Mouse (Mus musculus) heart, adult 2 months (tissue): Measurements from ENCODE around the gene Ctnna2. TPM values are rescaled to one million over a fixed set of nuclear protein-coding genes. Genes with fewer than 3 reads are reported as not detected.

ENCODE experiments used
- DNase-seq, 2 experiments: peaks; one replicate each; pipeline ENCODE4 v3.0.0; 2021
- H3K27ac ChIP-seq: fragments of 200-600 bp; 2 replicates; pipeline ENCODE4 v1.8.1; 2022
- H3K27me3 ChIP-seq: fragments of 200-500 bp; 2 replicates; pipeline ENCODE4 v1.6.1; 2012; ENCODE audit warnings: mild to moderate bottlenecking, low read length, inconsistent platforms, mixed read lengths; ENCODE audit not compliant: control insufficient read depth, insufficient read depth
- H3K36me3 ChIP-seq: fragments of 200-500 bp; 2 replicates; pipeline ENCODE4 v1.6.1; 2012; ENCODE audit warnings: low read length, inconsistent platforms; ENCODE audit not compliant: control insufficient read depth, insufficient read depth
- H3K4me1 ChIP-seq: fragments of 200-500 bp; 2 replicates; pipeline ENCODE4 v1.6.1; 2011; ENCODE audit warnings: low read length; ENCODE audit not compliant: control insufficient read depth, insufficient read depth
- H3K4me3 ChIP-seq: fragments of 200-600 bp; 2 replicates; pipeline ENCODE4 v1.8.1; 2022
- H3K79me2 ChIP-seq: fragments of 200-500 bp; replicated peaks from 2 replicates; pipeline ENCODE4 v1.6.1; 2012; ENCODE audit warnings: mild to moderate bottlenecking, inconsistent platforms, low read length, moderate library complexity, mixed read lengths; ENCODE audit not compliant: control insufficient read depth, insufficient read depth
- H3K9ac ChIP-seq: fragments of 200-500 bp; 2 replicates; pipeline ENCODE4 v1.6.1; 2012; ENCODE audit warnings: low read depth, mild to moderate bottlenecking, control low read depth, inconsistent platforms, low read length, mixed read lengths
- CTCF ChIP-seq: fragments of 200-600 bp; IDR thresholded peaks from 2 replicates; pipeline ENCODE4 v1.8.1; 2022; ENCODE audit warnings: antibody characterized with exemption, mild to moderate bottlenecking, moderate library complexity
- EP300 ChIP-seq: fragments of 200-500 bp; IDR thresholded peaks from 2 replicates; pipeline ENCODE4 v1.6.1; 2011; ENCODE audit warnings: low read depth, low read length, control low read depth; ENCODE audit not compliant: insufficient read depth
- POLR2A ChIP-seq: fragments of 200-500 bp; IDR thresholded peaks from 2 replicates; pipeline ENCODE4 v1.6.1; 2011; ENCODE audit warnings: mild to moderate bottlenecking, low read depth, low read length, control low read depth; ENCODE audit not compliant: insufficient read depth
- WGBS: fragments of 180-500 bp; shearing (Covaris S2); methylation state at CpG from one replicate; pipeline ENCODE4 v1.1.7; 2018; 5-methylcytosine and 5-hydroxymethylcytosine counted together
- intact Hi-C: fragments of 180-260 bp; cut with DNase I; formaldehyde crosslinking; loops from one replicate; pipeline ENCODE4 v1.15.1; 2025
- polyA plus RNA-seq: library from polyadenylated mRNA; depleted of rRNA; stranded (reverse); fragments of >200 nt; gene quantifications from 2 replicates; pipeline ENCODE4 v1.2.3, GENCODE M21; 2012
- total RNA-seq, 2 experiments: library from RNA; stranded (reverse); gene quantifications; 2 replicates each; pipeline ENCODE4 v1.2.3; 2021

The Ctnna2 gene
- total and polyA plus RNA-seq, 3 experiments, result 0.06 TPM; not detected in 2

DNA sequence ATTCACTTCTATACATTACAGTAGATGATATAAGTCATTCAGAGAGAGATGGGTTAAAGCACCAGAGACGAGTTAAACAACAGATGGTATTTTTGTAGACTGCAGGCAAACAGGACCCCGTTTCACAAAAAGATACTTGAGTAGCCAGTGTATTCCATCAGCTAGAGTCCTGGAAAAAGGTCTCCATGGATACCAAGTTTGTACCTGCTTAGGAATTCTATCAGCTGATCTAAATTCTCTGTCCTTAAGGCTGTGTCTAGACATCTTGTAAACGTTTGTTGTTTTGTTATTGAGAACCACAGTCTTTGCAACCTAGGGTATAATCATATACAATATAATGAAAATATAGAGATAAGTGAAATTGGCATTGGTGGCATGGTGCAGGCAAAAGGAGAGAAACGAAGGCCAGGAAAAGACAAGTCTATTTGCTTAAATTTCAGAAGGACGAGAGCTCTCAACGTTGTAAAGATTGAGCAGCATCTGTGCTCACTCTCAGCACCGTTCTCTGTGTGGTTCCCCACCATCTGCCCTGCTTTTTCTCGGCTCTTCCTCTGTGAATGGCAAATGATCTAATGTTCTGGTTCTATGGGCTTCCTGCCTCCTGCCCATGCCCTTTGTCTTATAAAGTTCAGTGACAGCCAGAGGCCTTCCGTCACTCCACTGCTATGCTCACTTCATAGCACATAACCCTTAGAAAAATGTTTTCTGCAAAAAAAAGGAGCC, 621.6 kb downstream of the Ctnna2 start:
- Histone ChIP-seq H3K79me2 (no peaks in the 10 kb centered on the region), H3K27me3 (no peaks in the 10 kb centered on the region), H3K4me3 (no peak overlapping the region), H3K9ac (no peak overlapping the region), H3K36me3 (no peaks in the 10 kb centered on the region), H3K27ac (no peak overlapping the region), H3K4me1 (no peaks in the 10 kb centered on the region)
- WGBS, result 65% methylated on average over 9 of the region's 9 CpGs
- intact Hi-C loops, result no loop called here
- TF ChIP-seq EP300 (no peak), POLR2A (no peak)
- DNase-seq, result no peak

DNA sequence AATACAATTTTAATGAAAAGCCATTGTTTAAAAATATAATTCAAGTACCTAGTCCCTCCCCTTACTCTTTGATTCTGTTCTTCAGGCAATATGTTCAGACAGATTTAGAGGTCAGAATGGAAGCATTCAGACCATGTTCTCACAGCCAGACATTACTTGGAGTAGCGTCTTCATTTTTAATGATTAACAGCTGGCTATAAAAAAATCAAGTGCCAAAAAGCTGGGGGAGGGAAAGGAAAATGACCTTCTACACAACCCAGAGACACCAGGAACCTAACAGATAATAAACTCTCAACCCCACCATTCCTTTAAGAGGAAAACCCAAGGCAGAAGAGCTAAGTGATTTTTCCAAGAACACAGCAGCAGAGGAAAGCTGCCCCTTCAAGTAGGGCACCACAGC, 624.7 kb downstream of the Ctnna2 start:
- Histone ChIP-seq H3K36me3 (no peaks in the 10 kb centered on the region), H3K27me3 (no peaks in the 10 kb centered on the region), H3K27ac (no peak overlapping the region), H3K79me2 (no peaks in the 10 kb centered on the region), H3K4me3 (no peak overlapping the region), H3K9ac (no peak overlapping the region), H3K4me1 (no peaks in the 10 kb centered on the region)
- WGBS, result 57% methylated on average over 1 of the region's 1 CpGs
- no peak for DNase-seq
- intact Hi-C loops, result no loop called here
- no peak for TF ChIP-seq EP300
- no peak for TF ChIP-seq CTCF
- TF ChIP-seq POLR2A, result no peak

GRCm38 (mm10) chr6:77343781-77344180, 635.7 kb downstream of the Ctnna2 start:
- Histone ChIP-seq H3K9ac (no peak overlapping the region), H3K36me3 (no peaks in the 10 kb centered on the region), H3K27ac (no peak overlapping the region), H3K79me2 (no peaks in the 10 kb centered on the region), H3K27me3 (no peaks in the 10 kb centered on the region), H3K4me3 (no peak overlapping the region), H3K4me1 (no peaks in the 10 kb centered on the region)
- no peak for DNase-seq
- TF ChIP-seq CTCF, result no peak
- no peak for TF ChIP-seq POLR2A
- TF ChIP-seq EP300, result no peak
- intact Hi-C loops, result no loop called here

DNA sequence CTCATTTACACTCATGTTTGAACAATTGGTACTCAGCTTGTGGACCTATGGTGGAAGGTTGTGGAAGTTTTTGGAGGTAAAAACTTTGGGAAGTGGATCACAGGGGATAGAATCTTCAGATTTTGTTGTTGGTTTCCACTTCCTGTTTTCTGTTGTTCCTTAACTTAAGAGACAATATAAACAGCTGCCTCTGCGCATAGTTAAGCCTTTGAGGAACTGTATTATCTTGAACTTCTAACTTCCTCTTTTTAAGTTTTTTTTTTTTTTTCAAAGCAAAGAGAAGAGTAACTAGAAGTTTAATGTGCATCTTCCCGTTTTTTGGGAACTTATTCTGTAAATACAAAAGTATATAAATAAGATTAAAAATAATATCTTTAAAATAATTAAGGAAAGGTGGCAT, 644.0 kb downstream of the Ctnna2 start:
- H3K9ac ChIP-seq, result no peak overlapping the region
- no peak for DNase-seq
- intact Hi-C loops, result no loop called here
- H3K4me3 ChIP-seq, result no peak overlapping the region
- WGBS, result 50% methylated on average over 2 of the region's 2 CpGs
- H3K36me3 ChIP-seq, result no peaks in the 10 kb centered on the region
- no peak for TF ChIP-seq CTCF
- TF ChIP-seq POLR2A, result no peak
- TF ChIP-seq EP300, result no peak
- H3K4me1 ChIP-seq, result no peaks in the 10 kb centered on the region
- no peaks in the 10 kb centered on the region for H3K27me3 ChIP-seq
- no peaks in the 10 kb centered on the region for H3K79me2 ChIP-seq
- H3K27ac ChIP-seq, result no peak overlapping the region

DNA sequence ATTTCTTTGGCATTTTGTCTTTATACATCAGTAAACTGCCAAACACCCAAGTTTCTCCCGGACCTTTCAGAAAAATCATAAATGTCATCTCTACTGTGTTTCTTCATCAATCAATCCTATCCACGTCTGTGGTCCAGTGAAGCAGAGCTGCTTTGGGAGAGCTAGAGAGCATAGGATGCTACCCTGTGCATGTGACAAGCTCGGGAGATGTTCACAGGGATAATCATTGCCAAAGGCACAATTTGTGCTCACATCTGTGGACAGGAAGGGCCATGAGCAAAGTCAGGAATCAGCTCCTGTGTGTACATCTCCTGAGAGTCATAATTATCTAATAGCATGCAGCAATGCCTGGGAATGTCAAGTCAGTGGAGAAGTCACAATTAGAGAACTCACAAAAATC, 654.8 kb downstream of the Ctnna2 start:
- intact Hi-C loops, result no loop called here
- Histone ChIP-seq H3K4me1 (no peaks in the 10 kb centered on the region), H3K79me2 (no peaks in the 10 kb centered on the region), H3K27me3 (no peaks in the 10 kb centered on the region), H3K27ac (no peak overlapping the region), H3K9ac (no peak overlapping the region), H3K4me3 (no peak overlapping the region), H3K36me3 (no peaks in the 10 kb centered on the region)
- DNase-seq, result no peak
- 61% methylated on average over 3 of the region's 3 CpGs for WGBS
- no peak for TF ChIP-seq CTCF
- no peak for TF ChIP-seq POLR2A
- no peak for TF ChIP-seq EP300

GRCm38 (mm10) chr6:77324327-77324726, 655.2 kb downstream of the Ctnna2 start:
- H3K79me2 ChIP-seq, result no peaks in the 10 kb centered on the region
- TF ChIP-seq CTCF (no peak), EP300 (no peak), POLR2A (no peak)
- no peak for DNase-seq
- H3K27me3 ChIP-seq, result no peaks in the 10 kb centered on the region
- intact Hi-C loops, result no loop called here
- H3K4me1 ChIP-seq, result no peaks in the 10 kb centered on the region
- no peak overlapping the region for H3K27ac ChIP-seq
- 85% methylated on average over 1 of the region's 1 CpGs for WGBS
- no peak overlapping the region for H3K9ac ChIP-seq
- no peak overlapping the region for H3K4me3 ChIP-seq
- no peaks in the 10 kb centered on the region for H3K36me3 ChIP-seq
